Mouse (Mus musculus): ENCODE measurements around the gene Hdac7. TPM values are rescaled to one million over a fixed set of nuclear protein-coding genes. Genes with fewer than 3 reads are reported as not detected.

Gene Hdac7
- total and polyA plus RNA-seq, 3 experiments = 19.8 to 55.2 (median 21.7) TPM

- H3K4me3 ChIP-seq (replicated peaks in 1 of 3; ENCODE audit: low read depth in 2 of 3, low read length in 2 of 3, poor library complexity in 1 of 3) = peak overlapping the region; percentile 12 to 68 (median 65)
- no peak for TF ChIP-seq RAD21 (IDR thresholded peaks at IDR 0.05; ENCODE audit: low read depth, low read length)
- TF ChIP-seq MYC (IDR thresholded peaks at IDR 0.05; ENCODE audit: low read depth, low read length) = 0 out of 2 replicates have a peak, but pooled peaks have one; percentile 27
- no peak for TF ChIP-seq E2F4 (IDR thresholded peaks at IDR 0.05; ENCODE audit: insufficient replicate concordance, low read depth, low read length)
- in situ Hi-C loops (cut with MboI; ENCODE audit: low pct_ligation_motif_present, low pct_unique_long_range_greater_than_20kb, low sequenced_read_pairs) = loop anchor here (25.0 kb wide), 1 partner anchor 366 kb away; no protein-coding TSS in a partner anchor
- peaks cover 0 to 8% of the 10 kb centered on the region in 2 experiments for H3K36me3 ChIP-seq (replicated peaks in 1 of 2; ENCODE audit: control insufficient read depth in 1 of 2, insufficient read depth in 1 of 2, low read length in 1 of 2)
- H3K27me3 ChIP-seq (replicated peaks) = peaks cover 3% of the 10 kb centered on the region
- no peaks in the 10 kb centered on the region for H3K9me3 ChIP-seq (replicated peaks; ENCODE audit: low read length)
- dilution Hi-C loops (cut with MboI; ENCODE audit: extremely low pct_ligation_motif_present, extremely low pct_unique_long_range_greater_than_20kb, low sequenced_read_pairs) = no loop called here
- DNase-seq (ENCODE audit: extremely low read depth) = no peak
- peaks cover 40 to 72% of the 10 kb centered on the region in 2 experiments for H3K4me1 ChIP-seq (ENCODE audit: control insufficient read depth in 1 of 2, insufficient read depth in 2 of 2)
- peak overlapping the region; percentile 84 for H3K9ac ChIP-seq (ENCODE audit: insufficient read depth, low read depth)
- peak overlapping the region; percentile 80 for H3K27ac ChIP-seq (ENCODE audit: insufficient read depth, low read depth)
- peak overlapping the region; percentile 87 for H3K4me2 ChIP-seq (ENCODE audit: insufficient read depth, low read depth, poor library complexity, severe bottlenecking)
- H3K79me2 ChIP-seq (replicated peaks; ENCODE audit: control insufficient read depth, extremely low read depth, insufficient read depth, poor library complexity, severe bottlenecking) = peaks cover 45% of the 10 kb centered on the region
Measured at GRCm38 (mm10) chr15:97828221-97828842, 16.0 kb downstream of the Hdac7 start.

GRCm38 (mm10) chr15:97827401-97827800 is 16.9 kb downstream of the Hdac7 start:
- Histone ChIP-seq H3K4me2 (ENCODE audit: insufficient read depth, low read depth, poor library complexity, severe bottlenecking) (0 out of 2 replicates have a peak overlapping the region, but pooled peaks have one; percentile 6), H3K4me3 (replicated peaks in 1 of 3; ENCODE audit: low read depth in 2 of 3, low read length in 2 of 3, poor library complexity in 1 of 3) (peak overlapping the region in 1 of 3 experiments; percentile 44), H3K9me3 (replicated peaks; ENCODE audit: low read length) (no peaks in the 10 kb centered on the region), H3K9ac (ENCODE audit: insufficient read depth, low read depth) (no peak overlapping the region), H3K27ac (ENCODE audit: insufficient read depth, low read depth) (peak overlapping the region; percentile 96; the same call in 1 of the 2 replicates), H3K36me3 (replicated peaks in 1 of 2; ENCODE audit: control insufficient read depth in 1 of 2, insufficient read depth in 1 of 2, low read length in 1 of 2) (peaks cover 0 to 10% of the 10 kb centered on the region in 2 experiments), H3K79me2 (replicated peaks; ENCODE audit: control insufficient read depth, extremely low read depth, insufficient read depth, poor library complexity, severe bottlenecking) (peaks cover 46% of the 10 kb centered on the region), H3K4me1 (ENCODE audit: control insufficient read depth in 1 of 2, insufficient read depth in 2 of 2) (peaks cover 44 to 78% of the 10 kb centered on the region in 2 experiments), H3K27me3 (replicated peaks) (peaks cover 3% of the 10 kb centered on the region)
- no peak for DNase-seq (ENCODE audit: extremely low read depth)
- no peak for TF ChIP-seq EP300 (IDR thresholded peaks at IDR 0.05; ENCODE audit: low read length)
- TF ChIP-seq MEF2A (IDR thresholded peaks at IDR 0.05; ENCODE audit: borderline replicate concordance, low read depth, low read length) = no peak
- TF ChIP-seq E2F4 (IDR thresholded peaks at IDR 0.05; ENCODE audit: insufficient replicate concordance, low read depth, low read length) = no peak
- no peak for TF ChIP-seq MAX (IDR thresholded peaks at IDR 0.05; ENCODE audit: low read length)
- TF ChIP-seq CHD2 (IDR thresholded peaks at IDR 0.05; ENCODE audit: low read length) = no peak
- no peak for TF ChIP-seq MAFK (IDR thresholded peaks at IDR 0.05; ENCODE audit: insufficient replicate concordance, low read length)
- dilution Hi-C loops (cut with MboI; ENCODE audit: extremely low pct_ligation_motif_present, extremely low pct_unique_long_range_greater_than_20kb, low sequenced_read_pairs) (no loop called here), in situ Hi-C loops (cut with MboI; ENCODE audit: low pct_ligation_motif_present, low pct_unique_long_range_greater_than_20kb, low sequenced_read_pairs) (loop anchor here (25.0 kb wide), 1 partner anchor 365 kb away; no protein-coding TSS in a partner anchor)

- peak overlapping the region in 2 of 3 experiments; percentile 44 to 46 for H3K4me3 ChIP-seq (replicated peaks in 1 of 3; ENCODE audit: low read depth in 2 of 3, low read length in 2 of 3, poor library complexity in 1 of 3)
- H3K79me2 ChIP-seq (replicated peaks; ENCODE audit: control insufficient read depth, extremely low read depth, insufficient read depth, poor library complexity, severe bottlenecking) = peaks cover 47% of the 10 kb centered on the region
- dilution Hi-C loops (cut with MboI; ENCODE audit: extremely low pct_ligation_motif_present, extremely low pct_unique_long_range_greater_than_20kb, low sequenced_read_pairs) = no loop called here
- in situ Hi-C loops (cut with MboI; ENCODE audit: low pct_ligation_motif_present, low pct_unique_long_range_greater_than_20kb, low sequenced_read_pairs) = loop anchor here (25.0 kb wide), 1 partner anchor 364 kb away; no protein-coding TSS in a partner anchor
- H3K27ac ChIP-seq (ENCODE audit: insufficient read depth, low read depth) = peak overlapping the region; percentile 96
- no peaks in the 10 kb centered on the region for H3K9me3 ChIP-seq (replicated peaks; ENCODE audit: low read length)
- no peaks in the 10 kb centered on the region for H3K27me3 ChIP-seq (replicated peaks)
- peaks cover 46 to 80% of the 10 kb centered on the region in 2 experiments for H3K4me1 ChIP-seq (ENCODE audit: control insufficient read depth in 1 of 2, insufficient read depth in 2 of 2)
- H3K36me3 ChIP-seq (replicated peaks in 1 of 2; ENCODE audit: control insufficient read depth in 1 of 2, insufficient read depth in 1 of 2, low read length in 1 of 2) = peaks cover 0 to 13% of the 10 kb centered on the region in 2 experiments
- no peak for TF ChIP-seq MXI1 (IDR thresholded peaks at IDR 0.05; ENCODE audit: low read depth, low read length)
- 0 out of 2 replicates have a peak, but pooled peaks have one; percentile 7 for TF ChIP-seq IRF4 (IDR thresholded peaks at IDR 0.05; ENCODE audit: low read depth, low read length)
- peak overlapping the region; percentile 80; the same call in 1 of the 2 replicates for H3K9ac ChIP-seq (ENCODE audit: insufficient read depth, low read depth)
- DNase-seq (ENCODE audit: extremely low read depth) = no peak
- H3K4me2 ChIP-seq (ENCODE audit: insufficient read depth, low read depth, poor library complexity, severe bottlenecking) = peak overlapping the region; percentile 96; the same call in 1 of the 2 replicates
Measured at GRCm38 (mm10) chr15:97826588-97827261, 17.6 kb downstream of the Hdac7 start.

Data from CH12.LX (cell line).